Mouse (Mus musculus): ENCODE results near the gene Dctn2.

GRCm38 (mm10) chr10:127292987-127293538, 26.9 kb downstream of the Dctn2 start:
- TF ChIP-seq CTCF (IDR thresholded peaks at IDR 0.05; ENCODE audit: low read depth, low read length) (no peak), POLR2AphosphoS5 (IDR thresholded peaks at IDR 0.05; ENCODE audit: insufficient replicate concordance, low read depth, low read length) (no peak), GATA1 (IDR thresholded peaks at IDR 0.05; ENCODE audit: borderline replicate concordance, low read length) (no peak), TAL1 (conservative IDR thresholded peaks at IDR 0.05; ENCODE audit: low read depth, low read length) (no peak)

Measured in G1E (cell line).